Comparison of ENCODE assay signal across 8 mouse cellular contexts in genomic region chr13:34036726-34037125, GRCm38 (mm10). TPM values are rescaled to one million over a fixed set of nuclear protein-coding genes. Genes with fewer than 3 reads are reported as not detected.
DNase-seq lines count a peak whose midpoint lies in the region; ATAC-seq lines count a peak whose summit lies in the region.

No protein-coding gene starts in this region.

- no peak overlapping the region for H3K4me3 ChIP-seq in heart, embryonic 15.5 days

- peak overlapping the region; percentile 88 for H3K27ac ChIP-seq in heart, embryonic 15.5 days

- no peak overlapping the region; the same call in 1 of the 2 replicates for H3K9ac ChIP-seq in heart, embryonic 15.5 days

- H3K4me1 ChIP-seq in heart, embryonic 15.5 days (replicated peaks), result peaks cover 17% of the 10 kb centered on the region

- H3K4me2 ChIP-seq in heart, embryonic 15.5 days, result no peak overlapping the region

- intact Hi-C loops in heart, postnatal 14 days (cut with DNase I), result no loop called here

- H3K36me3 ChIP-seq in heart, embryonic 15.5 days, result peaks cover 10% of the 10 kb centered on the region

- WGBS in heart, embryonic 15.5 days, result 73% methylated on average over 5 of the region's 5 CpGs

- no peak for DNase-seq in heart, postnatal 14 days
- peak; percentile 2 for DNase-seq in urinary bladder, postnatal 14 days (ENCODE audit: low spot score)
- DNase-seq in urinary bladder, adult 18-20 months (ENCODE audit: low spot score in 2 of 2), result no peak
- DNase-seq in lung, postnatal 25 days (ENCODE audit: low spot score), result peak; percentile 49
- DNase-seq in thymus, postnatal 14 days, result no peak
- no peak for DNase-seq in c-Kit-positive CD71-positive TER-119-positive erythroid progenitor cells, embryonic 14.5 days (ENCODE audit: low spot score)

- H3K27me3 ChIP-seq in heart, embryonic 15.5 days, result no peaks in the 10 kb centered on the region

- ATAC-seq in heart, embryonic 15.5 days (replicated peaks; ENCODE audit: insufficient number of reproducible peaks, insufficient read depth, low FRiP score, low read depth), result no peak
- ATAC-seq in activated CD4-positive, CD25-positive, alpha-beta regulatory T cell, adult 4 months, result no peak

- no peaks in the 10 kb centered on the region for H3K9me3 ChIP-seq in heart, embryonic 15.5 days (replicated peaks)

RNA-seq across cellular contexts. Expression of gene Bphl, which starts 0.7 kb away (rescaled TPM):
- 46.4 and 51.8 TPM in 2 replicates for polyA plus RNA-seq in heart, embryonic 15.5 days (2015; fragmentation: Nextera tagmentation; extraction: Ambion mirVana)
- 10 to 100 TPM; 34.0 to 34.7 TPM for total RNA-seq in heart, postnatal 14 days (2021)
- 10 to 100 TPM; 20.0 to 25.5 TPM for polyA plus RNA-seq in activated CD4-positive, CD25-positive, alpha-beta regulatory T cell, adult 4 months (2017; shearing (Covaris generic))

RNA-seq across cellular contexts. Expression of gene Serpinb6a, which starts 34.1 kb away (rescaled TPM):
- polyA plus RNA-seq in heart, embryonic 15.5 days (2015; fragmentation: Nextera tagmentation; extraction: Ambion mirVana), result 57.2 and 59.2 TPM in 2 replicates
- total RNA-seq in heart, postnatal 14 days (2021), result 100 to 1,000 TPM in 1 of 2 experiments, 10 to 100 TPM in 1; 97.9 to 100 TPM
- 10 to 100 TPM; 36.4 to 41.2 TPM for polyA plus RNA-seq in activated CD4-positive, CD25-positive, alpha-beta regulatory T cell, adult 4 months (2017; shearing (Covaris generic))

RNA-seq across cellular contexts. Expression of gene Ripk1, which starts 34.6 kb away (rescaled TPM):
- polyA plus RNA-seq in heart, embryonic 15.5 days (2015; fragmentation: Nextera tagmentation; extraction: Ambion mirVana), result 8.3 and 11.0 TPM in 2 replicates
- 10 to 100 TPM; 10.8 to 11.9 TPM for total RNA-seq in heart, postnatal 14 days (2021)
- polyA plus RNA-seq in activated CD4-positive, CD25-positive, alpha-beta regulatory T cell, adult 4 months (2017; shearing (Covaris generic)), result 10 to 100 TPM; 11.9 to 15.7 TPM

RNA-seq across cellular contexts. Expression of gene Tubb2a, which starts 41.1 kb away (rescaled TPM):
- polyA plus RNA-seq in heart, embryonic 15.5 days (2015; fragmentation: Nextera tagmentation; extraction: Ambion mirVana), result 136 and 170 TPM in 2 replicates
- total RNA-seq in heart, postnatal 14 days (2021), result 10 to 100 TPM; 53.6 to 68.2 TPM
- polyA plus RNA-seq in activated CD4-positive, CD25-positive, alpha-beta regulatory T cell, adult 4 months (2017; shearing (Covaris generic)), result 1 to 10 TPM; 4.7 to 5.4 TPM

Comparison
In these comparisons a context has a peak if more than half of its experiments do, and no peak if none do; other contexts are left out.
1. DNase-seq: peak in urinary bladder, postnatal 14 days (single experiment) and lung, postnatal 25 days (single experiment); none in heart, postnatal 14 days (0 of 2), urinary bladder, adult 18-20 months (0 of 2), thymus, postnatal 14 days (single experiment) and c-Kit-positive CD71-positive TER-119-positive erythroid progenitor cells, embryonic 14.5 days (single experiment).